Mouse (Mus musculus) neural tube, embryonic 14.5 days (tissue): ENCODE results near the gene Klrb1c. TPM values are rescaled to one million over a fixed set of nuclear protein-coding genes. Genes with fewer than 3 reads are reported as not detected.
A peak's percentile ranks its signal among the peaks of the same experiment; 100 is the strongest.
"Not testable (repeated sequence)": the region's sequence is repeated elsewhere in the genome, so short reads cannot be mapped to it uniquely, and the experiment has no call there.

ENCODE experiments used
- ATAC-seq: fragments of 200-750 bp; cut with Nextera tagmentation; 2 replicates; pipeline ENCODE4 v1.8.0; 2017; ENCODE audit warnings: low read depth, mild to moderate bottlenecking, moderate TSS enrichment, moderate library complexity
- H3K27ac ChIP-seq: fragments of 300-500 bp; sonication (generic); 2 replicates; pipeline ENCODE4 v1.5.1; 2014; ENCODE audit warnings: low read depth, mild to moderate bottlenecking, control low read depth, low read length, moderate library complexity, mixed read lengths
- H3K27me3 ChIP-seq: fragments of 300-500 bp; sonication (generic); 2 replicates; pipeline ENCODE4 v1.6.1; 2014; ENCODE audit warnings: low read length; ENCODE audit not compliant: control insufficient read depth, insufficient read depth
- H3K36me3 ChIP-seq: fragments of 300-500 bp; sonication (generic); 2 replicates; pipeline ENCODE4 v1.6.1; 2014; ENCODE audit warnings: low read length, mixed read lengths; ENCODE audit not compliant: control insufficient read depth, insufficient read depth
- H3K4me1 ChIP-seq: fragments of 300-500 bp; sonication (generic); 2 replicates; pipeline ENCODE4 v1.6.1; 2014; ENCODE audit warnings: low read length; ENCODE audit not compliant: control insufficient read depth, insufficient read depth
- H3K4me2 ChIP-seq: fragments of 300-500 bp; sonication (generic); 2 replicates; pipeline ENCODE4 v1.6.1; 2014; ENCODE audit warnings: mild to moderate bottlenecking, low read depth, low read length, control low read depth
- H3K4me3 ChIP-seq: fragments of 300-500 bp; sonication (generic); 2 replicates; pipeline ENCODE4 v1.5.1; 2014; ENCODE audit warnings: low read depth, low read length, control low read depth, mixed read lengths
- H3K9ac ChIP-seq: fragments of 300-500 bp; sonication (generic); replicated peaks from 2 replicates; pipeline ENCODE4 v1.6.1; 2014; ENCODE audit warnings: low read depth, mild to moderate bottlenecking, control low read depth, low read length, mixed read lengths
- H3K9me3 ChIP-seq: fragments of 300-500 bp; sonication (generic); 2 replicates; pipeline ENCODE4 v1.6.1; 2016; ENCODE audit warnings: low read length; ENCODE audit not compliant: control insufficient read depth
- WGBS: fragments of 180-500 bp; shearing (Covaris S2); extraction: QIAGEN DNeasy Blood & Tissue Kit; methylation state at CpG from one replicate; pipeline ENCODE4 v1.1.7; 2014; 5-methylcytosine and 5-hydroxymethylcytosine counted together
- polyA plus RNA-seq: library from polyadenylated mRNA; unstranded; fragments of >200 nt; fragmentation: Nextera tagmentation; extraction: Ambion mirVana; gene quantifications from 2 replicates; pipeline ENCODE4 v1.2.1, GENCODE M21; 2014

Gene Klrb1c
- polyA plus RNA-seq, 1 experiment from 2014 or later: not detected

- no peaks in the 10 kb centered on the region for H3K36me3 ChIP-seq
- no peak overlapping the region for H3K4me3 ChIP-seq
- H3K4me1 ChIP-seq: no peaks in the 10 kb centered on the region
- no peaks in the 10 kb centered on the region for H3K27me3 ChIP-seq
- 75% methylated on average over 4 of the region's 4 CpGs for WGBS
- no peak for ATAC-seq
- H3K27ac ChIP-seq: no peak overlapping the region
- no peak overlapping the region for H3K4me2 ChIP-seq
- no peaks in the 10 kb centered on the region for H3K9me3 ChIP-seq
- H3K9ac ChIP-seq: no peak overlapping the region
Measured at GRCm38 (mm10) chr6:128818083-128818802, 29.2 kb upstream of the Klrb1c start.

- Histone ChIP-seq H3K36me3 (no peaks in the 10 kb centered on the region), H3K4me3 (no peak overlapping the region), H3K27ac (no peak overlapping the region), H3K4me2 (no peak overlapping the region), H3K9me3 (no peaks in the 10 kb centered on the region), H3K27me3 (no peaks in the 10 kb centered on the region), H3K4me1 (no peaks in the 10 kb centered on the region), H3K9ac (no peak overlapping the region)
- WGBS: 93% methylated on average over 5 of the region's 5 CpGs
- no peak for ATAC-seq
Measured at GRCm38 (mm10) chr6:128808532-128808931, 19.5 kb upstream of the Klrb1c start.

GRCm38 (mm10) chr6:128807021-128807420 is 18.0 kb upstream of the Klrb1c start:
- 75% methylated on average over 3 of the region's 3 CpGs for WGBS

GRCm38 (mm10) chr6:128804823-128805640 is 16.0 kb upstream of the Klrb1c start:
- H3K36me3 ChIP-seq, H3K9ac ChIP-seq, H3K4me3 ChIP-seq, H3K27ac ChIP-seq, H3K9me3 ChIP-seq, H3K27me3 ChIP-seq, H3K4me2 ChIP-seq, H3K4me1 ChIP-seq: not testable (repeated sequence)
- peak; percentile 23; the same call in 1 of the 2 replicates for ATAC-seq
- 61% methylated on average over 7 of the region's 7 CpGs for WGBS

More at GRCm38 (mm10) chr6:128807021-128807420, 18.0 kb upstream of the Klrb1c start:
- H3K27ac ChIP-seq: no peak overlapping the region
- no peaks in the 10 kb centered on the region for H3K27me3 ChIP-seq
- H3K4me1 ChIP-seq: no peaks in the 10 kb centered on the region
- no peaks in the 10 kb centered on the region for H3K9me3 ChIP-seq
- H3K4me2 ChIP-seq: no peak overlapping the region
- H3K36me3 ChIP-seq: no peaks in the 10 kb centered on the region
- no peak for ATAC-seq
- no peak overlapping the region for H3K4me3 ChIP-seq
- no peak overlapping the region for H3K9ac ChIP-seq

- H3K4me2 ChIP-seq: peak overlapping the region; percentile 54
- H3K27ac ChIP-seq: peak overlapping the region; percentile 75; the same call in 1 of the 2 replicates
- ATAC-seq: peak; percentile 91
- WGBS: 6% methylated on average over 26 of the region's 26 CpGs
- H3K27me3 ChIP-seq: no peaks in the 10 kb centered on the region
- H3K9ac ChIP-seq: peak overlapping the region; percentile 50; the same call in 1 of the 2 replicates
- peak overlapping the region; percentile 34 for H3K4me3 ChIP-seq
- no peaks in the 10 kb centered on the region for H3K9me3 ChIP-seq
- no peaks in the 10 kb centered on the region; the same call in 1 of the 2 replicates for H3K4me1 ChIP-seq
- no peaks in the 10 kb centered on the region for H3K36me3 ChIP-seq
Measured at GRCm38 (mm10) chr6:128802999-128803857, 14.2 kb upstream of the Klrb1c start.

- ATAC-seq: peak; percentile 42
- Histone ChIP-seq H3K4me3 (peak overlapping the region; percentile 34), H3K9ac (peak overlapping the region; percentile 50), H3K36me3 (no peaks in the 10 kb centered on the region), H3K4me1 (peaks cover 6% of the 10 kb centered on the region; the same call in 1 of the 2 replicates), H3K9me3 (no peaks in the 10 kb centered on the region), H3K27me3 (no peaks in the 10 kb centered on the region), H3K27ac (peak overlapping the region; percentile 75; the same call in 1 of the 2 replicates), H3K4me2 (peak overlapping the region; percentile 54)
- 8% methylated on average over 10 of the region's 10 CpGs for WGBS
Measured at GRCm38 (mm10) chr6:128802557-128802956, 13.5 kb upstream of the Klrb1c start.

GRCm38 (mm10) chr6:128800696-128801095 is 11.7 kb upstream of the Klrb1c start:
- not testable (repeated sequence) for H3K4me1 ChIP-seq, H3K4me2 ChIP-seq, H3K4me3 ChIP-seq, H3K9me3 ChIP-seq, H3K36me3 ChIP-seq, H3K27me3 ChIP-seq, H3K27ac ChIP-seq, H3K9ac ChIP-seq, ATAC-seq
- 74% methylated on average over 5 of the region's 5 CpGs for WGBS

- Histone ChIP-seq H3K4me1 (peaks cover 7% of the 10 kb centered on the region; the same call in 1 of the 2 replicates), H3K9me3 (no peaks in the 10 kb centered on the region), H3K4me3 (peak overlapping the region; percentile 53), H3K4me2 (peak overlapping the region; percentile 45), H3K27ac (peak overlapping the region; percentile 81), H3K27me3 (no peaks in the 10 kb centered on the region), H3K9ac (peak overlapping the region; percentile 53), H3K36me3 (no peaks in the 10 kb centered on the region)
- no peak for ATAC-seq
- 22% methylated on average over 7 of the region's 7 CpGs for WGBS
Measured at GRCm38 (mm10) chr6:128799896-128800270, 10.9 kb upstream of the Klrb1c start.
